Mouse (Mus musculus): ENCODE results near the gene Copa.
A peak's percentile ranks its signal among the peaks of the same experiment; 100 is the strongest.

The Copa gene

DNA sequence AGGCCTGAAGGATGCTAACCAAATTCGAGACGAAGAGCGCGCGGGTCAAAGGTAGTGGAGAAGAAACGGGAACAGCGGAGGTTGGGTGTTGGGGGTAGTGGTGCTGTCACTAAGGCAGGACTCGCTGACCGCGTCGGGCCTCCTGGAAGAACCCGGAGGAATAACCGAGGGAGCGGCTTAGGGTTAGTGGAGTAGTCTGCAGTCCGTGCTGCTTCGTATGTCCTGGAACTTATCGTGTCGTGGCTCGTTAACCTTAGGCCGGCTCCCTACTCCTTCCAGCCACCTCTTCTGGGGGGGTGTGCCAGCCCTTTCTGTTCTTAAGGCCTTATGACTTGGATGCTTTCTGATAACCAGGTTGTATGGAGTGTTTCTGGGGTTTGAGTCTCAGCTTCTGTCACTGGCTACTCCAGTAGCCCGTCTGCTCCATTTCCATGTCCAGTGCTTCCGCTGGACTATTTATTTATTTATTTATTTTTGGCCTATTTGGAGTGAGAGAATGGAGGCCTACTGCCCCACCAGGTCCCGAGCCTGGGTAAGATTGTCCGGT lies 643 bp downstream of the Copa start:
- no peak for DNase-seq (ENCODE audit: low spot score in 2 of 2)

DNA sequence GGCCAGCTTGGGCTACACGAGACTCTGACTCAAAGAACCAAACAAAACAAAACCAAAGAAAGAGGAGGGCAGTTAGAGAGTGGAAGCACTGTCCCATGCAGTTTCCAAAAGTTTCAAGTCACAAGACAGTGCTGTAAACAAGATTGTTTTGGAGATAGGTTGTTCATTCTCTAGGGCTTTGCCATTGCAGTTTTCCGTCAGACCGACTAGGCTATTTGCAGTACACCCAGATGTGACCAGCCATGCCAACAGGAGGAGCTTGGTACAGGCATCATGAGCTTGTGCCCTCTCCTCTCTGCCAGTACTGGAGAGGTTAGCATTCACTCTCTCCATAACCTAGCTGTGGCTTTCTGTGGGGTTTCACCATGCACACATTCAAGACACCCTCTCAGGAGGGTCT lies 11.2 kb downstream of the Copa start:
- no peak for DNase-seq (ENCODE audit: low spot score in 2 of 2)

DNA sequence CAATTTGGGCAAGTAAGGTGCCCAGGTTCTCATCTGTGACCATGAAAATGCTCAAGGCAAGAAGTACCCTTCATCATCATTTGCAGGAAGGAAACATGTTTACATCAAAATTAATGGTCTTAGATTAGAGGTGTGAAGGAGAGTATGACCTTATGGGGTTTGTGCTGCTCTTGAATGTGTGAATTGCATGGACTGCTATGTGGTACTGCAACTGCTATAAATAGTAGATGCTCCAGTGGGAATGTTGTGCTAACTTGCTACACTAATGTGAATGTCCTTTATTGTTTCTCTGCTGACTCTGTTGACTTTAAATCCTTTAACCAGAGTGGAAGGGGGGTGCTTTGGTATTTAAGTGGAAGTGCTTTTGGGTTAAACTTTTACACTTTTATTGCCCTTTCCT lies 12.0 kb downstream of the Copa start:
- DNase-seq (ENCODE audit: low spot score in 2 of 2): no peak

DNA sequence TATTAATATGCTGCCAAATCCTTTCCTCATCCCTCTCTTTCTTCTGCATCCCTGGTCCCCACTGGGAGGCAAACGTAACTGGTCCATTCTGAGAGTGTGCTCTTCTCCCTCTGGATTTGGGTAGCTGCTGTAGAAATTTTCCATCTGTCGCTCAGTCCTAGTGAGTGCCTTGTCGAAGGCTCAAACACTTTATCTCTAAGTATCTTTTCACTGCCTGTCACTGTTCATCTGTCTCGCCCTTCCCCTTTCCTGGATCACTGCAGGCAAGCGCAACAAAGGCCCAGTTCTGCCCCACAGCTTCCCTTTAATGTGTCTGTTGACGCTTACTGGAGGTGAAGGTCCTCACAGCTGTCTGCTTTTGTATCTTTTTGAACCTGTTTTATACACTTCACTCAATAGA lies 12.9 kb downstream of the Copa start:
- DNase-seq (ENCODE audit: low spot score in 2 of 2): no peak

DNA sequence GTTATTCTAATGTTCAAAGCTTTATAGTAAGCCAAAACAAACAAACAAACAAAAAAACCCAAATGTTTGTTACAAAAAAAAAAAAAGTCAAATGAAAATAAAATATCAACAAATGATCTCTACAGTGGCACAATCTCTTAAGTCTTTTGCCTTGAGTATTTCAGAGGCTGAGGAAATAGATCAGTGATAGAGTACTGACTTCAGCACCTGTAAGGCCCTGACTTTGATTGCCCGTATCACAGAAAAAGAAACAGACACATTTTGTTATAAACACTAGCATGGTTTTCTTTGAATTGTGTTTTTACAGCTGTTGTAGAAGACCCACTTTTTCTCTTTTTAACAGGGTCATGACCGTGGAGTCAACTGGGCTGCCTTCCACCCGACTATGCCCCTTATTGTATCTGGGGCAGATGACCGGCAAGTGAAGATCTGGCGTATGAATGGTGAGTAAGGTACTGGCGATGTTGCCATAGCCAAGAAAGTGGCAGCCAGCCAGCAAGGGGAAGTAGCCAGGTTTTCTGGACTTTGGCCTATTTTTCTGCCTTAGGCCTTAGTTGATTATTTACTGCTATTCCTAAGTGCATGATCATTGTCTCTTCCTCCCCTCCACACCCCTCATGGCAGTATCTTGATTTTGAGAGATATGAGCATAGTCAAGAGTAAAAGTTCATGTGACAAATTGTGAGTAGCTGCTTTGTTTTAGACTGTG lies 17.1 kb downstream of the Copa start:
- no peak for DNase-seq (ENCODE audit: low spot score in 2 of 2)

DNA sequence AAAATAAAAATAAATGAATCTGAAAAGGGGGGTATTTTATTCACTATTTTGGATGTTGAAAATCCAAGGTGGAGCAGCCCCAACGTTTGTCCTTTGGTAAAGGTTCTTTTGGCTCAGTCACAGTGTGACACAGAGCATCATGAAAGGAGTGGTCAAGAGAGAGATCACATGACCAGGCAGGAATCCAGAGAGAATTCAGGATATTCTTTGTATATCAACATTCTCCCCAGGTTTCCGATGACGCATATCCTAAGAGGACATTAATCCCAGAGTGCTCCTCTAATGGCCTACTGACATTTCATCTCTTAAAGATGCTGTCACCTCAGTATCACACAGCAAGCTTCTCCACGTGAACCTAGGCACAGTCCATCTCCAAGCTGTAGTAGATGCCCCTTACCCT lies 21.3 kb downstream of the Copa start:
- no peak for DNase-seq (ENCODE audit: low spot score in 2 of 2)

DNA sequence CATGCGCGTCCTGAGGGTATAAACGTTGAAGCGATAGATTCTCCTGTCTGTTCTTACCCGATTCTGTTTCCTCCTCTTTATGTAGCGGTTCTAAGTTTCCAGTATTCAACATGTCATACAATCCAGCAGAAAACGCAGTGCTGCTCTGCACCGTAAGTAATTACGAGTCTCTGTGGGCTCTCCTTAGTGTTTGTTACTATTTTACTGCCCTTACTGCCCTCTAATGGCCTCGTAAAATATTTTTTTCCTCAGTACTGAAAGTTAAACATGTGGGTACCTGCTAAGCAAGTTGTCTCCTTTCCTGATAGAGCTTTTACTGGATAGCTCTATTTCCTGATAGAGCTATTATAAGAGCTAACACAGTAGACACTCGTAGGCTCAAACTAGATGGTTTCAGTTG lies 22.8 kb downstream of the Copa start:
- DNase-seq (ENCODE audit: low spot score in 2 of 2): no peak

DNA sequence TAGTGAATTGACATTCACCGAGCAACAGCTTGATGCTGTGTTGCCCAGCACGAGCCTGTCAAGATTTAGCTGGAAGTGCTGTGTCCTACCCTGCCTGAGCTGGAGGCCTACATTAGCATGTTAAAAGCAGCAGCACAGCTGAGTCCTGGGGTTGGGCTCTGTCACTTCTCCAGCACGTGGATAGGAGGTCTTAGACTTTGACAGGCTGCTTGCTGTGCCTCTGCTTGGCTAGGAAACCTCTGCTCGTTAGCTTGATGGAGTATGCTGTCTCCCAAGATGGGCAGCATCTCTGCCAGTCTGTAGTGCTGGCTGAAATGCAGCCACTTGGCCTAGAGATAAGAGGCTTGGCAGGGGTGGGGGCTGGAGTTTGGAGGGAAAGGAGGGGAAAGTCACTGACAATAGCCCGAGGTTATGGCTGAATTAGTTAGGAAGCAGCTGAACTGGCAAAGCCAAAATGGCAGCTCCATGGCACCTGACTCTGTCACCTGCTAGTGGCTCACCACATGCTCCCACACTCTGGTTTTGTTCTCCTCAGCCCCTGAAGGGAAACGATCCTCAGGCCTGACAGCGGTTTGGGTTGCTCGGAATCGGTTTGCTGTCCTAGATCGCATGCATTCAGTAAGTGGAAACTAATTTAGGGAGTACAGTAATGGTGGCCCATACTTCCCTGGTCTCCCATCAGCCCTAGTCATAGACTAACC lies 25.6 kb downstream of the Copa start:
- no peak for DNase-seq (ENCODE audit: low spot score in 2 of 2)

DNA sequence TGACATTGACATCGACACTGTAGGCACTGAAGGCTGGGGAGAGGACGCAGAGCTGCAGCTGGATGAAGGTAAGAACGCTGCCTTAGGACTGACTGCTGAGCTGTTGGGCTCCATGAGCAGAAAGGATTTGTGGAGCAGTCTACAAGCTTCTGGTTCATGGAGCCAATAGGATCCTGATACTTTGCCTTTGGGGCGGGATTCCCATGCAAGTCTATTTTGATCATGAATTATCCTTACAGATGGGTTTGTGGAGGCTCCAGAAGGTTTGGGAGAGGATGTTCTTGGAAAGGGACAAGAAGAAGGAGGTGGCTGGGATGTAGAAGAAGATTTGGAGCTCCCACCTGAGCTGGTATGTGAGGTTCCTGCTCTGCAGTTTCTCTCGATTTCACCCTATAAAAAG lies 34.6 kb downstream of the Copa start:
- no peak for DNase-seq (ENCODE audit: low spot score in 2 of 2)

DNA sequence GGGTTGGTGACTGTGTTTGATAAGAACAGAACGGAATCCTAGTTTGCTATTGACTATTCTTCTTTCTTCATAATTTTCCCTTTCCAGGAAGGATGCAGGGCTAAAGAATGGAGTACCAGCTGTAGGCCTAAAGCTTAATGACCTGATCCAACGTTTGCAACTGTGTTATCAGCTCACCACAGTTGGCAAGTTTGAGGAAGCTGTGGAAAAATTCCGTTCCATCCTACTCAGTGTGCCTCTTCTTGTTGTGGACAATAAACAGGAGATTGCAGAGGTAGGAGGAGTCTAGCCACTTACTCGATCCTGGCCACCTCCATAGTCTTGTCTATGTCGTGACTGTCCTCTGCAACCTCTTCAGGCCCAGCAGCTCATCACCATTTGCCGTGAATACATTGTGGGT lies 36.8 kb downstream of the Copa start:
- no peak for DNase-seq (ENCODE audit: low spot score in 2 of 2)

DNA sequence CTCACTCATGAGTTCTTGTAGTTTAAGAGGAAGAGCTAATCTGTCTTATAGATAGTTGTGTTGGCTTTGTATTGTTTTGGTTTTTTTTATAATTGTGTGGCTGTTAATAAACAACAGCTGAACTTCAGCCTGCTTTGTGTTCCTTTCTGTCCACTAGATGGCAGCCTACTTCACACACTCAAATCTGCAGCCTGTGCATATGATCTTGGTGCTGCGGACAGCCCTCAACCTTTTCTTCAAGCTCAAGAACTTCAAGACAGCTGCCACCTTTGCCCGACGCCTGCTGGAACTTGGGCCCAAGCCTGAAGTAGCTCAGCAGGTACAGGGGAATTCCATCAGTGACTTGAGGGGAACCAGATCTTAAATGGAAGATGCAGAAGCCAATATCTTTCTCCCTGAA lies 37.4 kb downstream of the Copa start:
- DNase-seq (ENCODE audit: low spot score in 2 of 2): peak in 1 of 2 experiments; percentile 15

DNA sequence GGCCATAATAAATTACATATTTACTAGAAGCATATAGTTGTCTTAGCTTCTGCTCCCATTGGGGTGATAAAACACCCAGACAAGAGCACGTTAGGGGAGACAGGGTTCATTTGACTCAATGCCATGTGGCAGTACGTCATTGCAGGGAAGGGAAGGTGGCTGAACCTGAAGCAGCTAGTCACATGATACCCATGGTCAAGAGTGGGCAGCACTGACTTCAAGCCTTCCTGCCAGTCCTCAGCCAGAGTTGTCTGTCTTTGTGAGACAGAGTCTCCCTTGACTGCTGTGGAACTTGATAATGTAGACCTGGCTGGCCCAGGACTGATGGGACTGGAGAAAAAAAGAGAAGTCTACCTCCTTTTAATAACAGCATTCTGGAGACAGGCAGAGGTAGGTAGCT lies 40.3 kb downstream of the Copa start:
- no peak for DNase-seq (ENCODE audit: low spot score in 2 of 2)

DNA sequence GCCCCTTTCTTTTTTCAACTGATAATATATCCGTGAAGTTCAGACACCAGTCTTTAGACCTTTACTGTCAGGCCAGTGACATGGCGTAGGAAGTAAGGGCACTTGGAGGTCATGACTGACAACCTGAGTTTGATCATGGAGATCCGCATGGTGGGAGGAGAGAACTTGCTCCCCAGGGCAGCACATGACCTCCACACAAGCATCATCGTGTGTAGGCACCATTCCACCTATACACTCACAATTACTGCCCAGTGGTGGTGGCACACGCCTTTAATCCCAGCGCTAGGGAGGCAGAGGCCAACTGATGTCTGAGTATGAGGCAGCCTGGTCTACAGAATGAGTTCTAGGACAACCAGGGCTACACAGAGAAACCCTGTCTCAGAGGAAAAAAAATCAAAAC lies 42.2 kb downstream of the Copa start:
- no peak for DNase-seq (ENCODE audit: low spot score in 2 of 2)

DNA sequence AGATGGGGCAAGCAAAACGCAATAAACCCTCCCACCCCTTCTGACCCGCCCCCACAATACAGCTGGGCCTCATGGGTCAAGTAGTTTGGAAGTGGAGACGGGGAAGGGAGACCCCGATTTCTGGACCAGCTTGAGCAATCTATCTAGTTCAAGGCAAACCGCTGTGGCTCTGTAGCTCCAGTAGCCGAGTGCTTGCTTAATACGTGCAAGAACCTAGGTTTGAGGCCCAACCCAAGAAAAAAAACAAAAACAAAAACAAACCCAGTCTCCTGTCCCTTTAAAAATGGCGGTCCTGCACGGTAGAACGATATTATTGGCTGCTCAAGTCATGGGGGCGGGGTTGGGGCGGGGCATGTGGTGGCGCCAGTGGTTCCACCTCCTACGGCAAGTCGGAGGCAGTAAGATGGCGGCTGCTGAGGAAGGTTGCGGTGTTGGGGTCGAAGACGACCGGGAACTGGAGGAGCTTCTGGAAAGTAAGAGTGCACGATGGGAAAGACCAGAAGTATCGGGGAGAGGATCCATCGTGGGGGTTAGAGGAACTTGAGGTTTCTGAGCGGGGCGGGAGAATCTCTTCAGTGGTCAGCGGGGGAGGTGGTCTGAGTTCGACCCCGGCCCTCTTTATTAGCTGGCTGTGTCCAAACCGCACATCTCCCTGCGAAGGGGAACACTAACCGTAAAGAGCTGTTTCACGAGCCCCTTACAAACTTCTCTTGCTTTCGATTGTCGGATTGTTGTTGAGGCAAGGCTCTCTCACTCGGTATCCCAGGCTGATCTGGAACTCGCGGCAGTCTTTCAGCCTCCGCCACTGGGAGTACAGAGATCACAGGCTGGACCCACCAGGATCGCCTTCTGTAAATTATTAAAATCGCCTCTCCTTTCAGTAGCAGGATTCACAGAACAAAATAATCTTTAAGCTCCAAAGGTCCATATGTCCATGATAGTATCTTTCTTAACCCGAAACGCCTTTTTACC lies 44.3 kb downstream of the Copa start, which contains the start of gene Pex19:
Gene Pex19 (plus strand): TSS at position 380 of the 972 bp plus-strand sequence.
- DNase-seq (ENCODE audit: low spot score in 2 of 2): peak; percentile 48 to 71

DNA sequence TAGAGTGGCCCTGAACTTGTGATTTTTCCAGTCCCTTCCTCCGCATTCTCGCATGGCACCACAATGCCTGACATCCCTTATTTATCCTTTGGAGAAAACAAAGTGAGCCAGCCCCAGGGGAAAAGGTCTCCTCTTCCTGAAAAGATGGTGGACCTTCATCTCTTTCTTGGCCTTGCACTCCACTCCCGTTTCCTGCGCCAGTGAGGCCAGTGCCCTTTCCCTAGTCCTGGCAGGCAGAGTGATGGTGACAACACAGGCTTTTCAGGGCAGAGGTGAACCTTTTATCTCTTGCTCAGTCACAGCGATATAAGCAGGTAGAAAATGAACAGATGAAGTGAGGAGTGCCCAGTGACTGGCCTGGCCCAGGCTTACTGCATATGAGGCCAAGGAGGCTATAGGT lies 45.2 kb downstream of the Copa start:
- DNase-seq (ENCODE audit: low spot score in 2 of 2): peak in 1 of 2 experiments; percentile 44

DNA sequence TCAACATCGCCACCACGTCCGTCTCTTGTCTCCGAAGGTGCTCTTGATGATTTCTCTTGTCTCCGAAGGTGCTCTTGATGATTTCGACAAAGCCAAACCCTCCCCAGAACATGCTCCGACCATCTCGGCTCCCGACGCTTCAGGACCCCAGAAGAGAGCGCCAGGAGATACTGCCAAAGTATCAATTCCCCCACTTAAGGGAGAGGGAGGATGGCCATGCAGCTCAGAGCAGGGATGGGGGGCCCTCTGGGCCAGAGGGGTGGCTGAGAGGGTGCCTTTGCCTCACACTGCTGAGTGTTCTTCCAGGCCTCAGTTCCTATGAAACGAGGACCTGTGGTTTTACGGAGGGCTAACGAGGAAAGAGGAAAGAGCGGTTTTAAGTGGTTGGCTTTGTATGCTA lies 46.2 kb downstream of the Copa start:
- no peak for DNase-seq (ENCODE audit: low spot score in 2 of 2)

DNA sequence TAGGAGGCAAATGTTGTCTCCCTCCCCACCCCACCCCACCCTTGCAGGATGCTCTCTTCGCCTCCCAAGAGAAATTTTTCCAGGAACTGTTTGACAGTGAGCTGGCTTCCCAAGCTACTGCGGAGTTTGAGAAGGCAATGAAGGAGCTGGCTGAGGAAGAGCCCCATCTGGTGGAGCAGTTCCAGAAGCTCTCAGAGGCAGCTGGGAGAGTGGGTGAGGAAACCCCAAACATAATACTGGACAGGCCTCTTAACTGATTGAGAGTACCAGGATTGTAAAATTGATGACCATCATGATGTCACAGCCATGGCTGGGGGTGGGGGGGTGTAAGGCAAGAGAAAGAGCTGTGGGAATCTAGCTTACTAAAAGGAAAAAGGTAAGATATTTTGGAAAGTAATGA lies 46.8 kb downstream of the Copa start:
- no peak for DNase-seq (ENCODE audit: low spot score in 2 of 2)

DNA sequence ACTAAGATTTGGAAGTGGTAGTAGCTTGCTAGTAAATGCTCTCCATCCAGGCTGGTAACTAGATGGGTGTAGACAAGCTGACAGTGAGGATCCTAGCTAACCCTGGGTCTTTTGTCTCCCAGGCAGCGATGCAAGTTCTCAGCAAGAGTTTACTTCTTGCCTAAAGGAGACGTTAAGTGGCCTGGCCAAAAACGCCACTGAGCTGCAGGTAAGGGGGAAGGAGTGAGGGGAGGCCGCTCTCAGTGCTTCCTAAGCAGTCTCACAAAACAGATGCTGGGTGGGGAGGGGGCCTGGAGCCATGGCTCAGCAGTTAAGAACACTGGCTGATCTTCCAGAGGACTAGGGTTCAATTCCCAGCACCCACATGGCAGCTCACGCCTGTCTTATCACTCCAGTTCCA lies 47.5 kb downstream of the Copa start:
- DNase-seq (ENCODE audit: low spot score in 2 of 2): no peak

DNA sequence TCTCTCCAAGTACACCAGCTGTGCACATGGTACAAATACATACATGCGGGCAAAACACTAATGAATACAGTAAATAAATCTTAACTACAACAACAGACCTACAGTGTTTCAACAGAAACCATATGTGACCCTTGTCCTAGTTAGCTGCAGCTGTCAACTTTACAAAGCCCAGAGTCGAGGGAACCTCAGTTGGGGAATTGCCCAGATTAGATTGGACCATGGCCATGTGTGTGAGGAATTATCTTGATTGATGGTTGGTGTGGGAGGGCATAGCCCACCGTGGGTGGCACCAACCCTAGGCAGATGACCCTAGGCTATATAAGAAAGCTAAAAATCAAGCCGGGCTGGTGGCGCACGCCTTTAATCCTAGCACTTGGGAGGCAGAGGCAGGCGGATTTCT lies 50.0 kb downstream of the Copa start:
- peak in 1 of 2 experiments; percentile 11 for DNase-seq (ENCODE audit: low spot score in 2 of 2)

DNA sequence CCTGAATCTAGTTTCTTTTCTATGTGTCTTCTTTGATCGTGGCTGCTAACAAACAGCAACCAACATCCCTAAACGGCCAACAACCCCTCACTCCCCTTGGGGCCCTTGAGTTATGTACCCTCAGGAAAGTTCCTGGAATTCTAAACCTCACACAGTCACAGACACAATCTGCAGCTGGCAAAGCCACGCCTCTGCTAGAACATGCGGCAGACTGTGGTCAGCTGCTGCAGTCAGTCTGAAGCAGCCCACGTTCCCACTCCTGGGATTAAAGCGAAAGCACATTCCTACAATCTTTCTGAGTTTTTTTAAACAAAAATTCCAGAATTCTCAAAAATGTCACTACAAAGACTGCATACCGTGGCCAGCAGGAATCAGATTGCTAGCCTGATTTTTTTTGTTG lies 51.2 kb downstream of the Copa start:
- DNase-seq (ENCODE audit: low spot score in 2 of 2): no peak

DNA sequence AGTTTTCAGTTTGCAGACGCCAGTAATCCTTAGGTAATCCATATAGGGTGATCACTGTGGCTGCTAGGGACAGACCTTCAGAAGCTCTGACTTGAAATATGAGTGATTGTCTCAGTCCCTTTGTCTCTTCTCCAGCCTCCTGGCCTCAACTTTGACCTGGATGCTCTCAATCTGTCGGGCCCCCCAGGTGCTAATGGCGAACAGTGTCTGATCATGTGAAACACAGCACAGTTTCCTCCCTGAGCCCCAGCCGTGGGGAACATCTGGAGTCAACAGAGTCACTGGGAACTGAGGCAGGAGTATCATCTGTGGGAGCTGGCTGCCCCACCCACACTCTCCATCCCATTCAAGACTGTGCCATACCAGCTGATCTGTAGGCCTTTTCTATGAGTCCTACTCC lies 51.7 kb downstream of the Copa start:
- no peak for DNase-seq (ENCODE audit: low spot score in 2 of 2)

DNA sequence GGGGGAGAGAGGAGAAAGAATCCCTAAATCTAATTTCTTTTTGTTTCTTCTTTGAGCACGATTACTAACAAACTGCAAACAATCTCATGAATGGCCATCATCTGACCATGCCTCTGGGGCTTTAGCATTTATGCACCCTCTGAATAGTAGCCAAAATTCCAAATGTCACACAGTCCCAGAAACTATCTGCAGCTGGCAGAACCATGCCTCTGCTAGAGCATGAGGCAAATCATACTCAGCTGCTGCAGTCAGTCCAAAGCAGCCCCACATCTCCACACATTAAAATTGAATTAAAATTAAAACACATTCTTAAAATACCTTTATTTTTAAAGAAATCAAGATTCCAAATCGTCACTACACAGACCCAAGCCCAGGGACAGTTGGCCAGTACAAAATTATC lies 57.8 kb downstream of the Copa start:
- DNase-seq (ENCODE audit: low spot score in 2 of 2): no peak

Measured in urinary bladder, postnatal 36 days (tissue).